ENCODE assay signal across 7 mouse cellular contexts in genomic region chr12:110850010-110850928, GRCm38 (mm10). TPM values are rescaled to one million over a fixed set of nuclear protein-coding genes. Genes with fewer than 3 reads are reported as not detected.
DNase-seq lines count a peak whose midpoint lies in the region; ATAC-seq and TF ChIP-seq lines count a peak whose summit lies in the region.

Gene Zfp839, plus strand, starts transcription at chr12:110850253.

- H3K27ac ChIP-seq in embryonic facial prominence, embryonic 10.5 days (replicated peaks), result peak within 1 kb of the TSS; percentile 95
- H3K27ac ChIP-seq in limb, embryonic 10.5 days, result peak within 1 kb of the TSS; percentile 89
- H3K27ac ChIP-seq in midbrain, embryonic 12.5 days (replicated peaks), result peak within 1 kb of the TSS; percentile 42
- H3K27ac ChIP-seq in small intestine, adult 2 months (ENCODE audit: insufficient read depth, low read depth, low read length), result 0 out of 2 replicates have a peak within 1 kb of the TSS, but pooled peaks have one; percentile 9

- peak; percentile 58 for ATAC-seq in granulocyte monocyte progenitor cell, adult 5-6 weeks (replicated peaks; ENCODE audit: poor library complexity, severe bottlenecking)
- peak; percentile 82 for ATAC-seq in midbrain, embryonic 12.5 days (ENCODE audit: low FRiP score, low read depth)

- H3K4me3 ChIP-seq in embryonic facial prominence, embryonic 10.5 days, result peak within 1 kb of the TSS; percentile 96
- H3K4me3 ChIP-seq in limb, embryonic 10.5 days, result peak within 1 kb of the TSS; percentile 84
- peak within 1 kb of the TSS; percentile 97 for H3K4me3 ChIP-seq in midbrain, embryonic 12.5 days
- peak within 1 kb of the TSS; percentile 85 for H3K4me3 ChIP-seq in small intestine, adult 2 months (ENCODE audit: low read depth, low read length)

- H3K27me3 ChIP-seq in embryonic facial prominence, embryonic 10.5 days (replicated peaks; ENCODE audit: low read depth, poor library complexity, severe bottlenecking), result peaks cover 27% of the 10 kb centered on the region
- H3K27me3 ChIP-seq in limb, embryonic 10.5 days (ENCODE audit: low read depth, poor library complexity, severe bottlenecking), result peaks cover 27% of the 10 kb centered on the region
- H3K27me3 ChIP-seq in midbrain, embryonic 12.5 days, result peaks cover 30% of the 10 kb centered on the region
- no peaks in the 10 kb centered on the region for H3K27me3 ChIP-seq in small intestine, adult 2 months (ENCODE audit: control insufficient read depth, insufficient read depth, low read length)

- DNase-seq in adrenal gland, adult 8-10 months, result peak; percentile 82
- peak; percentile 90 for DNase-seq in embryonic facial prominence, embryonic 10.5 days (ENCODE audit: low spot score)
- DNase-seq in kidney, adult 11 months, result peak; percentile 81
- DNase-seq in limb, embryonic 10.5 days (ENCODE audit: low spot score), result peak; percentile 89

- peaks cover 5% of the 10 kb centered on the region for H3K36me3 ChIP-seq in embryonic facial prominence, embryonic 10.5 days (replicated peaks)
- H3K36me3 ChIP-seq in limb, embryonic 10.5 days, result peaks cover 4% of the 10 kb centered on the region
- 0 out of 2 replicates have a peak, but pooled peaks cover 3% of the 10 kb centered on the region for H3K36me3 ChIP-seq in midbrain, embryonic 12.5 days
- peaks cover 3% of the 10 kb centered on the region; the same call in 1 of the 2 replicates for H3K36me3 ChIP-seq in small intestine, adult 2 months (ENCODE audit: control insufficient read depth, insufficient read depth, low read length)

- peak within 1 kb of the TSS; percentile 93 for H3K9ac ChIP-seq in midbrain, embryonic 12.5 days (replicated peaks)

- no peak for TF ChIP-seq CTCF in small intestine, adult 2 months (IDR thresholded peaks at IDR 0.05; ENCODE audit: extremely low read depth, insufficient read length, insufficient replicate concordance, low read depth, low read length)

- no peaks in the 10 kb centered on the region for H3K9me3 ChIP-seq in embryonic facial prominence, embryonic 10.5 days
- H3K9me3 ChIP-seq in limb, embryonic 10.5 days (replicated peaks), result no peaks in the 10 kb centered on the region
- H3K9me3 ChIP-seq in midbrain, embryonic 12.5 days, result no peaks in the 10 kb centered on the region

- peaks cover 28% of the 10 kb centered on the region for H3K4me1 ChIP-seq in embryonic facial prominence, embryonic 10.5 days
- peaks cover 31% of the 10 kb centered on the region for H3K4me1 ChIP-seq in limb, embryonic 10.5 days
- H3K4me1 ChIP-seq in midbrain, embryonic 12.5 days, result peaks cover 18% of the 10 kb centered on the region
- peaks cover 8% of the 10 kb centered on the region for H3K4me1 ChIP-seq in small intestine, adult 2 months (ENCODE audit: control insufficient read depth, insufficient read depth, insufficient read length, low read length)

- H3K4me2 ChIP-seq in midbrain, embryonic 12.5 days (replicated peaks), result peak within 1 kb of the TSS; percentile 78

- WGBS in embryonic facial prominence, embryonic 10.5 days, result under 1% methylated on average over 89 of the region's 89 CpGs
- under 1% methylated on average over 86 of the region's 89 CpGs for WGBS in limb, embryonic 10.5 days
- WGBS in midbrain, embryonic 12.5 days, result under 1% methylated on average over 87 of the region's 89 CpGs
- WGBS in small intestine, adult 2 months, result under 1% methylated on average over 89 of the region's 89 CpGs

- peak; percentile 57; the same call in 1 of the 2 replicates for TF ChIP-seq POLR2A in small intestine, adult 2 months (IDR thresholded peaks at IDR 0.05; ENCODE audit: low read depth, low read length)

RNA-seq across cellular contexts. Expression of gene Zfp839, which starts in this region (rescaled TPM):
- 10 to 100 TPM; 15.5 to 22.4 (median 18.4) TPM for total RNA-seq in adrenal gland, adult 8-10 months (2022)
- 5.6 and 6.1 TPM in 2 replicates for polyA plus RNA-seq in embryonic facial prominence, embryonic 10.5 days (2016; fragmentation: Nextera tagmentation; extraction: Ambion mirVana)
- total RNA-seq in granulocyte monocyte progenitor cell, adult 5-6 weeks (2014; fragmentation: Nextera tagmentation), result 6.4 and 8.4 TPM in 2 replicates
- 4.7 and 6.6 TPM in 2 replicates for total RNA-seq in granulocyte monocyte progenitor cell, adult 5-6 weeks (2017)
- 3.9 and 6.2 TPM in 2 replicates for polyA plus RNA-seq in limb, embryonic 10.5 days (2016; fragmentation: Nextera tagmentation; extraction: Ambion mirVana)
- polyA plus RNA-seq in midbrain, embryonic 12.5 days (2016; fragmentation: Nextera tagmentation; extraction: Ambion mirVana), result 3.9 and 5.1 TPM in 2 replicates
- 2.1 and 3.2 TPM in 2 replicates for polyA plus RNA-seq in small intestine, adult 2 months (2012; rRNA removed)

Comparison
In these comparisons a context has a peak if more than half of its experiments do, and no peak if none do; other contexts are left out.
1. Peak in every context shown above with its lines: DNase-seq, ATAC-seq, H3K4me3 ChIP-seq and H3K27ac ChIP-seq.
2. H3K27ac ChIP-seq: peak in every context shown above with its lines; median percentile 95 in embryonic facial prominence, embryonic 10.5 days; 89 in limb, embryonic 10.5 days; 42 in midbrain, embryonic 12.5 days; 9 in small intestine, adult 2 months.